Mouse (Mus musculus) spleen, embryonic (tissue): ENCODE results near the gene Klhl23.

ENCODE experiments used
- CTCF ChIA-PET: fragments of 350-600 bp; sonication (Branson Sonifier 250); formaldehyde crosslinking; loops from one replicate; lab custom pipeline; 2022; lab: Charles Lee

The Klhl23 gene

DNA sequence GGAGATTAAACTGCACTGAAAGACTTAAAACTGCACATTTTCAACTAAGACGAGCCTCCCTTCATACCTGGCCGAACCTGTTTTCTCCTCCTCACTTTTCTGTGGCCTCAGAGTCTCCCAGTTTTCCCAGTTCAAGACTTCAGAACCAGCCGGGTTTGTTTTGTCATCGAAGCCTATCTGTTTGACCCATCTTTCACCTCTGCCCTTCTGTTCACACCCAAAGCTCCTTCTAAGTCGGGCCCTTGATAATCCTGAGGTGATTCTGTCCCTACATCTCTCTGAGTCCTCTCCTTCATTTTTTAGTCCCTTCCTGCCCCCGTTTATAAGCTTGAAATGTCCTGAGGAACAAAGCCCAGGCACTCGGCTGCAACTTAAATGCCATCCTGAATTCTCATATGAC lies 6.3 kb downstream of the Klhl23 start:
- CTCF ChIA-PET, result no interaction called here

DNA sequence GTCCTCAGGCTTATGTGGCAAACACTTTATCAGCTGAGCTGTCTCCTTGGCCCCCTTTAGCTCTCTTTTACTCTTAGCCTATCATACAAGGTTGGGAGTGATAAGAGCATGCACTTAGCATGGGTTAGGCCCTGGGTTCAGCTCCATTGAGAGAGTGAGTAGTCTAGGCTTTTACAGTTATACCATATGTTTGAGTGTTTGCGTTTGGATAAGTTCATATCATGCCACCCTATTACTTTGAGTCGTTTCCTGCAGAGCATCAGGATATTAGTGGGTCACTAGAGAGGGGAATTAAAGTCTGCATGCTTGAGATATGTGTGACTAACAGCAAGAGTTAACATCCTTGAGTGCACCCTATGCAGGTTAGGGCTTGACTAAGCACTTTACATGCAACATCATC lies 7.9 kb downstream of the Klhl23 start:
- CTCF ChIA-PET, result no interaction called here

DNA sequence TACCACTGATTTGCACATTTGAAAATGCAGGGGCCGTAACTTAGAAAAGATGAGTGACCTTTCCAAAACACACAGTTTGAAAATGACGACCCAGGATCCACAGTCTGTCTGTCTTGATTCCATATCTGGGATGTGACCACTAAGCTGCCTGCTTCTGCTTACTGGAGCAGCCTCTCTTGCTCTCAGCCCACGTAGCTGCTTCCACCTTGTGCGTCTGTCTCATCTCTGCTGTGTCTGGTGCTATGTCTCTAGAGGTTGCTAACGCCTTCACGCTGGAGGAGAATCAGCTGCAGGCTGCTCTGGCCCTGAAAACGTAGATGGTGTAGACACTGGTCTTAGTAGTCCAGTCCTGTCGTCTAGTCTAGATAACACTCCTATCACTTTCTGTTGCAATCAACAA lies 8.4 kb downstream of the Klhl23 start:
- CTCF ChIA-PET, result no interaction called here

DNA sequence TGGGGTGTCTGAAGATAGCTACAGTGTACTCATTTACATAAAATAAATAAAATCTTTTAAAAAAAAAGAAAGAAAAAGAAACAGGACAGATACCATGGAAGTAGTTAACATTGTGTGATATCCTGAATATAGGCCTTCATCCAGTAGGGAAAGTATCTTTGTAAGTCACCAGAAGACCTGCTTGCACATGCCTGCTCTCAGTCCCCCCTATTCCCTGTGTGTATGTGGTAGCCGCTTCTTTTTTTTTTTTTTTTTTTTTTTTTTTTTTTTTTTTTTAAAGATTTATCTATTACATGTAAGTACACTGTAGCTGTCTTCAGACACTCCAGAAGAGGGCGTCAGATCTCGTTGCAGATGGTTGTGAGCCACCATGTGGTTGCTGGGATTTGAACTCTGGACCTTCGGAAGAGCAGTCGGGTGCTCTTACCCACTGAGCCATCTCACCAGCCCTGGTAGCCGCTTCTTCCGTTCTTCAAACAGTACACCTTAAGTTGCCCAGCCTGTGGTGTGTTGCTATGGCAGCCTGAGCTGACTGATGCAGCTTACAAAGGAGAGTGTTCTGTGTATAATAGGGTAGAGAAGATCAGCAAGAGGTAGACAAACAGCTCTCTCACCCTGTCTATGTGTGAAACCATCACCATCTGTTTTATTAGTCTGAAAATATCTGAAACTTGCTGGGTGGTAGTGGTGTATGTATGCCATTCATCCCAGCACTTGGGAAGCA lies 15.7 kb downstream of the Klhl23 start:
- CTCF ChIA-PET, result no interaction called here

- CTCF ChIA-PET, result no interaction called here
Observed at GRCm38 (mm10) chr2:69837996-69838395, 16.3 kb downstream of the Klhl23 start.

GRCm38 (mm10) chr2:69838707-69839106 lies 17.0 kb downstream of the Klhl23 start:
- CTCF ChIA-PET, result no interaction called here

GRCm38 (mm10) chr2:69840261-69840660 lies 18.5 kb downstream of the Klhl23 start:
- CTCF ChIA-PET, result no interaction called here

GRCm38 (mm10) chr2:69849215-69849614 lies 27.5 kb downstream of the Klhl23 start:
- CTCF ChIA-PET, result no interaction called here

DNA sequence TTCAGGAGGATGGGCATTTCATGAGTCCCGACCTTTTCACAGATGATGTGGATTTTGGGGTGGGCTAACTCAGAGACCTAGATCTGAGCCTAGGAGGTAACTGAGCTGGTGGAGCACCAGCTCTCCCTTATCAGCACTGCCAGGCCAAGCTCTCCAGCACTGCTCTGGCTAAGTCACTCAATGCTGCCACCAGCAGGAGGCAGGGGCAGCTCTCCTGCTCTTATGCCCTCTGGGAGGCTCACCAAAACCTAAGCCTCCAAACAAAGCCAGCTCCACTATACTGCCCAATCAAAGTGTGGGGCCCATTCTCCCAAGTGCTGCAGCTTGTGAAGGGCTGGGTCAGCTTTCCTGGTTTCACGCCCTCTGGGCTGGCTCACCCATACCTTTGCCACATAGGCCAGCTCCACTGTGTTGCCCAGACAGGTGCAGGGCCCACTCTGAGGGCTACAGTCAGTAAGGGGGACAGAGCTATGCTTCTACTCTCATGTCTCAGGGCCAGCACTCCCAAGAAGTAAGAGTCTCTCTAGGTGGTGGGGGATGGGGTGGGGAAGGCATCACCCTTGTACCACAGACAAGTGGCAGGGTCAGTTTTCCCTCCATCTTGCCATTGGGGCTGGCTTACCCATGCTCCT lies 29.8 kb downstream of the Klhl23 start:
- CTCF ChIA-PET, result no interaction called here

GRCm38 (mm10) chr2:69856392-69856791 lies 34.6 kb downstream of the Klhl23 start:
- CTCF ChIA-PET, result no interaction called here

DNA sequence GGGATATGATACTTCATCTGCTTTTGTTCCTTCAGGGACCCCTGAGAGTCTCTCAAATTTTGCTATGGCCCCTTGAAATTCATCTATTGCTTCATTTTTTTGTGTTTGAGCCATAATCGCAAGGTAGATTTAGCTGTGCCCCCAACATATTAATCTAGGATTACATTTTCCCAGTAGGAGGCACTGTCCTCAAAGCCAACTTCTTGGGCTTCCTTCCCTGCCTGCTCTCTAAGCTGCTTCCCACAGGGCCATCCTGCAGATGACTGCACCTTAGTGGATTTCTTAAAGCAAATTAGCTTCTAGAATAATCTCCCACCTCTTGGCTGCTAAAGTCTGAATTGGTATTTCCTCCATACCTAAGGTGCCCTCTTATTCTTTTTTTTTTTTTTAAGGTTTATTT lies 36.1 kb downstream of the Klhl23 start:
- CTCF ChIA-PET, result no interaction called here

GRCm38 (mm10) chr2:69860972-69861452 lies 39.3 kb downstream of the Klhl23 start:
- CTCF ChIA-PET, result interaction anchor here (0.6 kb wide), 1 partner anchor 176 kb away, joined by 5 read pairs; no protein-coding TSS in a partner anchor

DNA sequence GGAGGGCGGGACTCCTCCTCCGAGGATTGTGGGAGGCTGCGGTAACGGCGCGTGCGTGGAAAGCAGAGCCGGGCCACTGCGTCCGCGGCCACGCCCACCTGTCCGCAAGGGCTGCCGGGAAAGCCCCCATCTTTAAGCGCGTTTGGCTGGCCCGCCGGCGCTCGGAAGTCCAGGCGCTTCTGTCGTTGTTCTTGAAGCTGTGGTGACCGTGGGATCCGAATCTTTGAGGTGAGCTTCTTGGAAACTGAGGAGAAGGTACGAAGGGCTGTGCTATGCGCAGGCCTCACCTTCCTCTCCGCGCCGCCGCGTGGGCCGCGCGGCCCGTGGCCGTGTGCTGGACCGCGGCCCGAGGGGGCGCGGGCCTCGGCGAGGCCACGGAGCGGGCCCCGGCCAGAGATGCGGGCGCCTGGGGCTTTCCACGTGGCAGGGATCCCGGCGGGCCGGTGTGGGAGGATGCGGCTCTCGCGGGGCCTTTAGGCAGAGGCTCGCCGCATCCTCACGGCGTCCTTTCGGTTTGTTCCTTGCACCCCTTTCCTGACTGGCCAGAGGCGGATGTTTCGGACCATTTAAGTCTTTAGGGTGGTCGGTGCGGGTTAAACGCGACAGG lies 39.8 kb downstream of the Klhl23 start, which contains the start of gene Ssb:
TSS of gene Ssb (plus strand) at position 78 of the 607 bp plus-strand sequence.
- CTCF ChIA-PET, result interaction anchor here (0.6 kb wide), 1 partner anchor 175 kb away, joined by 5 read pairs; no protein-coding TSS in a partner anchor

- CTCF ChIA-PET, result interaction anchor here (0.7 kb wide), 1 partner anchor 33 kb away, joined by 14 read pairs; no protein-coding TSS in a partner anchor
Observed at GRCm38 (mm10) chr2:69862117-69862657, 40.4 kb downstream of the Klhl23 start.

DNA sequence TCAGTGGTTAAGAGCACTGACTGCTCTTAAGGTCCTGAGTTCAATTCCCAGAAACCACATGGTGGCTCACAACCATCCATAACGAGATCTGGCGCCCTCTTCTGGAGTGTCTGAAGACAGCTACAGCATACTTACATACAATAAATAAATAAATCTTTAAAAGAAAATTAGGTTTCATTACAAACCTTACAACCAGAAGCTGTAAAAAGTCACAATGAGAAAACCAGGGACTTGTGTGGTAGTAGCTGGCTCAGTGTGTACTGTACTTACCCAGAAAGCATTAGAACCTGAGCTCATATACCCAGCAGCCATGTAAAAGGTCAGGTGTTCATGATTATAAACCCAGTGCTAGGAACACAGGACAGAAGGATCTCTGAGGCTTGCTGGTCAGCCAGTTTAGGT lies 62.2 kb downstream of the Klhl23 start:
- CTCF ChIA-PET, result interaction anchor here (0.8 kb wide), 1 partner anchor 12 kb away, joined by 3 read pairs; no protein-coding TSS in a partner anchor

DNA sequence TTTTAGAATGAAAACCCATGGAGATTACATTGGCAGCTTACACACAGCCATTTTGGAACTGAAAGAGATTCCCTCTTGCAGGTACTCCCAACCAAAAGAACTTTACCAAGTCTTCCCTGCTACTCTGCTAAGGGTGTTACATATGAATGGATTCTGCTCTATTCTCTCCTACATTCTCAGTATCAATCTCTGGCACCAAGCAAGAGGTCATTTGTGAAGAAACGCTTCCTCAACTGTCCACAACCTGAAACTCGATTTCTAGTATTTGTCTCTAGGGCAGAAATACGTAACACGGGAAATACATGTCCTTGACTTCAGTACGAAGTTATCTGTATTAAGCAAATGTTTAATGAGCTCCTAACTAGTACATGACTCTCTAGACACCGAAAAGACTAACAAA lies 62.8 kb downstream of the Klhl23 start:
- CTCF ChIA-PET, result interaction anchor here (0.8 kb wide), 1 partner anchor 12 kb away, joined by 3 read pairs; no protein-coding TSS in a partner anchor

DNA sequence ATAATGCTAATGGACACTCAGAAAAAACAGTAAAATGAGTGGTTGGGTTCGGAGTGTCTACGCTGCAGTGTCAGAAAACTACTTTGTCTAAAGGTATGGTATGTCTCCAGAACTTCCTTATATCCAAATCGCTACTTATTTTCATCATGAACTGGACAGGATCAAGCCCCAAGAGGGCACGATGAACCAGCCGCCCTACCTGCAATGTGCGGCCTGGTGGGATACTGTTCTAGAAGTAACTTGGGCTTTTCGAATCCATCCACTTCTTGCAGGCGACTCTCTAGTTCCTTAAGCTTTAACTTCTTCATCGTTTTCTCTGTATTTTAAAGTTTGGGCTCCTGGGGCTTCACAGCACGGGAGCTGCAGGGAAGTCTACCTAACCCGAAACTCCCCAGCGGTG lies 63.3 kb downstream of the Klhl23 start:
- CTCF ChIA-PET, result no interaction called here

DNA sequence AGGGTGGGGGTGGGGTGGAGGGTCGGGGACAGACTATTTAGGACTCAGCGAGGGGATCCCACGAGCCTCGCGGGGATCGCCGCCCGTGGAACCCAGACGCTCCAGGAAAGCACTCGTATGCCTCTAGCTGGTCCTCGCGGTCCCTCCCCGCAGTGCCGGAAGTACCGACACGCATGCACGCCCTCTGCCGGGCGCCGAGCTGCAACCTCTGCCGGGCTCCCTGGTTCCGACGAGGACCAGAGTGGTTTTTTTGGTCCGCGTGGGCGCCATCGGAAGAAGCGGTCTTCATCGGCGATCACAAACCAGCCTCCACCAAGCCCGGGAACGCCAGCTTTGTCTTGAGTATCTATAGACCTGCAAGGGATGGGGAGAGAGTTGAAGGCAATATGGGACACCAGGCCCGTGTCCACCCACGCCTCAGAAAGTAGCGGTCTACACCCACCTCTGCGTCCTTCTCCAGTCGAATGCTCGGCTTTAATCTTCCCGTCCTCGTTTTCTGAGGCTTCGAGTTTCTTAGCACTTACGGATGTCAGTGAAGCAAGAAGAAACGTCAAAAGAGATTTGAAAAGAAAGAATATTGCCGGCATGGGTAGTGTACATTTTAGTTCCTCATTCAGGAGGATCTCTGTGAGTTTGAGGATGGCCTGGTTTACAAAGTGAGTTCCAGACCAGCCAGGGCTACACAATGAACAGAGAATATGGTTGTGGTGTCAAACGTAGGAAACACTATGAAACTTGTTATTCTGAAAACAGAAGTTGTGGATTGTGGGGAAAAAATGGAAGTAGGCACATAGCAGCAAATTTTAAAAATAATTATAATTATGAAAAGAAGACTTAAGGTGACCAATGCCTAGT lies 63.9 kb downstream of the Klhl23 start, which contains the start of gene Mettl5:
TSS of gene Mettl5 (minus strand) at position 165 of the 855 bp plus-strand sequence.
- CTCF ChIA-PET, result no interaction called here
